Mouse (Mus musculus) spleen, adult 18-20 months (tissue): Measurements from ENCODE around the gene Fap.

Experiments used
- DNase-seq, 2 experiments: peaks; one replicate each; pipeline ENCODE4 v3.0.0; 2022; ENCODE audit warnings: mixed read lengths in 2 of 2

Gene Fap

DNA sequence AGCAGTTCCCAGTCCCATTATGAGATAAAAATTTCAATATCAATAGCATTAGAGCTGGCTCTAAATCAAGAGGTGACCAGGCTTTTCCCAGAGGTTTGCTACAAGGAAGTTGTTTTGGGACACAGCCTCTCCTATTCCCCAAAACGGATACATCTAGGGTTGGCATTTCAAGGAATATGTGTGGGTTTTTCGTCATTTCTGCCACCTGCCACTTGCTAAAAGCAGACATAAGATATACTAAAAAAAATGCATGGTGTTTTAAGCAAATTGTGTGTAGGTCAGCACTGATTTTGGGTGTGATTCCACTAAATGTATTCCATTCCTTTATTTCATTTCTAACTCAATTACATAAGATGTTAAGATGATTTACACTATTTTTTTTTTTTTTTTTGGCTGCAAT, 56.1 kb downstream of the Fap start:
- DNase-seq, result no peak

DNA sequence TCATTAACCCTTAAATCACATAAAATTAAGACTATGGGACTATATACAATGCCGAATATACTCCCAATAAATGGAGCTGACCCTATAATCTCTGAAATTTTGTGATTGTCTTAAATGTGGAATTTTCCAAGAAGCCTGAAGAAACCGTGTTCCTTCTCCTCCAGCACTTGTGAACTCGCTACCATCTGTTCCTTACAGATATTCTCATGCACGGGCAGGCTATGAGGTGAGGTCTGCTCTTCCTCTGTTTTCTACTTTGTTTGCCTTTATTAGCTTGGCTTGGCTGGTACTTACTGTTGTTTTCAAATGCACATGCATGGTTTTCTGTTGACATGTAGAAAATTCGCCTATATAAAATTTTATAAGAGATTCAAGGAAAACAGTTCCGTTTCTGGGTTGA, 59.4 kb downstream of the Fap start:
- DNase-seq, result no peak

DNA sequence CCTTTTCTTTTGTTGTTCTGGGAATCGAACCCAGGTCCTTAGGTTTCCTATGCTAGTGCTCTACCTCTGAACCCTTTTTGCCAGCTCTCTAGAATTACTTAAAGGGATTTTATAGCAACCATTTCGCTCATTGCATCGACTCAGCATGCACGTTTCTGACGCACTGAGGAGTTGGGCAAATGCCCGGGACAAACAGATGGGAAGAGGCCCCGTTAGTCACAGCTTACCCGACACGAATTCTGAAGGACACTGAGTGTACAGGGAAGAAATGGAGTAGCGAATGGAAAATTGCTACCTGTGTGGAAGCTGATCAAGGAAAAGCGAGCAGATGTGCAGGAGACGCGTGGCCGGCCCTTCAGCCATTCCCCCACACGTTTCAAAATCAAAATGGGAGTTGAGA, 60.4 kb downstream of the Fap start:
- DNase-seq, result no peak

DNA sequence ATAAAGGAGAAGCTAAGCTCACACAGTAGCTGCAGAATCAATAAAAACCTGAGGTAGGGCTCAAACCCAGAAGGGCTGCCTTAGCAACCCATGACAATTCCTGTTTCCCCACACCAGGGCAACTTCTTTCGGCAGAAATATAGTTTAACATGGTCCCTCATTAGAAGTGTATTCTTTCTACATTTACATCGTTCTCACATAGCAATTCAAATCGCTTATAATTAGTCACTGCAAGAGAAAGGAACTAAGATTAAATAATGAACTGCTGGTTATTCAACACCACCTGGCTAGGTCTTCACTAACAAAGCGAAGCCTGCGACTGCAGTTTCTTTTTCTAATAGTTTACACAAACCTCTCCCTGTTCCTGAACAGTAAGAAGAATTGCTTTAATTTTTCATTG, 66.7 kb downstream of the Fap start:
- DNase-seq, result no peak

DNA sequence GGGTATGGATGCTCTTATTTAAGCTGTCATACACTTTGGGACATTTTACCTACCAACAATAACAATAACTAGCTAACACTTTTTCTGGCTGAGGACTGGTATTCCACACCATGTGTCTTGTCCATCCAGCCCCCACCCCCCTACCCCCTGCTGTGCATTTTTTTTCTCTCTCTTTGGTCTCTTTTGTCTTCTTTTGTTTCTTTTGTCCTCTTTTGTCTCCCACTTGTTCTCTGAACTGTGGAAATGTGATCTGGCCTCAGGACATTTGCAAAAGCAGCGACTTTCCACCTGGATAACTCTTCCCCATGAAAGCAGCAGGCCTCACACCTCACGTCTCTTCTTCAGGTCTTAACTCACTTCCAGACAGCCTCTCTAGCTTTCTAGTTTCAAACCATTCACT, 67.4 kb downstream of the Fap start:
- no peak for DNase-seq

DNA sequence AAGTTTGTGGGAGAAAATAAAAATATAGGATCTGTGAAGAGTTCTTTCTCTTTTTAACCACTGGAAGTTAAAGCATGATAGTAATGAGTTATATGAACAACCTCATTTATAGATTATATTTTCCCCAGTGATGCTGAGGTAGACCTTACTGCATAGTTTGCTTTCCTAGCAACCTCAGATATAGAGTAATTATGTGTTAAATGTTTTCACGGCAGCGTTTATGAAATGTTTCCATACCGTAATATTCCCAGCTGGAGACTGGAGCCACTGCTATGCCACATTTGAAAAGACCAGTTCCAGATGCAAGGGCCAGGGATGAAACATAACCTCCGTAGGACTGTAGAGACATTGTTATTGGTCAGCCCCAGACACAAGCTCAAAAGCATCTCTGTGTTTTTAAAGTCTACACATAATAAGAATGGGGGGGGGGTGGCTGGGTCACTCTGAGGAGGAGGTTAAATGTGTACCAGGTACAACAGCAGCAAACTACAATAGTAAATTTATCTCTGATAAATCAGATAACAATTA, 69.5 kb downstream of the Fap start:
- no peak for DNase-seq

DNA sequence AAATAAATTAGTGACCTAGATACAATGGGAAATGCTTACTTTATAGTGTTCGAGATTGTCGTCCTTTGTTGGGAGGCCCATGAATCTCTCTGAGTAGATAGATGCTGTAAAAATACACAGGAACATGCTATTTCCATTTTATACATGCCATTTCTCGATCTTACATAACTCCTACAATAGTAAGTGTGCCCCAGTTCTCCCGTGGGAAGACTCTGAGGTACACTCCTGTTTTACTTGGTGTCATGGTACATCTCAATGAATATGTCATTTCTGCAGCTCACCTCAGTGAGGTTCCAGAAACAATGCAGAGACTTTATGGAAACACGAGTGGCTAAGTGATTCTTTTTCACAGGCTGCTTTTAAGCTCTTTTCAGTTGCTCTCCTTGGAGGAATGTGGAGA, 70.5 kb downstream of the Fap start:
- no peak for DNase-seq

DNA sequence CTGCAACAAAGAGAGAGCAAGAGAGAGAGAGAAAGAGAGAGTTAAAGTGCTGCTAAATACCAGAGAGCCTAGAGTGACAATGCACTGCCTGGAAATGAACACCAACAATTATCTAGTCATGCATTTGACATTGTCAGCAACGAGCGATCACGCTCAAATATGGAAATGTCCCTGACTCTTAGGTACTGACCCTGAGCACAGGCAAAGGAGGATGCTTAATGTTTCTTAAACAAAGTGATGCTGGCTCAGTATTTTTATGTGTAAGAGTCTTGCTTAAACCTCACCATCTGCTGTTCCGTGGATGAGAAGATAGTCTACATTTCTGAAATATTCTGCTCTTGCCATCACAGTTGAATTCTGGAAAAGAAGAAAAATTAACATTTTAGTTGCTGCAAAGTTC, 71.4 kb downstream of the Fap start:
- DNase-seq, result no peak

DNA sequence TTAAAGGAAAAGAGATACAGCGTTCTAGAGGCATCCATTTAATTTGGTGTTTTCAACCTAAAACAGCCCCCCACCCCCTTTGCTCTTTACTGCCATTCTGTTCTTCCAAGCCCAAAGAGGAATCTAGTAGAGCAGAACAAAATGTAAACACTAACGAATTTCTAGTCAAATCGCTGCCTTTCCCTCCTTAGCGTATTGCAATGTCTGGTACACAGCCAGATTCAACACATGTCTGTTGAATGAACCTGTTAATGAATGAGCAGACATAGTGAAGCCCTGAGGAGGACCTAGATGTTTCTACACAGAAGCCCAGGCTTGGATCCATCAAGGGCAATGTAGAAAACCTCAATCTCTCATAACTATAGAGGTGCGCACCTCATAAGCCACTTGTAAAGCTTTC, 75.1 kb downstream of the Fap start:
- no peak for DNase-seq

DNA sequence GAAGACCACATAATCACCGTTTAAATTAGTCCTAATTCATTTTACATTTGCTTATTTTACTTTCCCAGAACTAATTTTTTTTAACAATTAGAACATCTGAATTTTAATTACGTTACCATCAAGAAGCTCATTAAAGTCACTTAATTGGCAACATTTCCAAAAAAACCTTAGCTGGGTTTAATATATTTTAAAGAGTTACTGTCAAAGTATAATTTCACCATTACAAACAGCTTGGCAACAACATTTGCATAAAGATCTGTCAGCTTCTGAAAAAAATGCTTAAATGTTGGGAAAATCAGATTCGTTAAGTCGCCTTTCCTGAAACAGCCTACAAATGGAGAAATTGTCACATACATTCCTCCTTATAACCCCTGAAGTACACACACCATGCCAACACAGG, 75.8 kb downstream of the Fap start:
- DNase-seq, result no peak

DNA sequence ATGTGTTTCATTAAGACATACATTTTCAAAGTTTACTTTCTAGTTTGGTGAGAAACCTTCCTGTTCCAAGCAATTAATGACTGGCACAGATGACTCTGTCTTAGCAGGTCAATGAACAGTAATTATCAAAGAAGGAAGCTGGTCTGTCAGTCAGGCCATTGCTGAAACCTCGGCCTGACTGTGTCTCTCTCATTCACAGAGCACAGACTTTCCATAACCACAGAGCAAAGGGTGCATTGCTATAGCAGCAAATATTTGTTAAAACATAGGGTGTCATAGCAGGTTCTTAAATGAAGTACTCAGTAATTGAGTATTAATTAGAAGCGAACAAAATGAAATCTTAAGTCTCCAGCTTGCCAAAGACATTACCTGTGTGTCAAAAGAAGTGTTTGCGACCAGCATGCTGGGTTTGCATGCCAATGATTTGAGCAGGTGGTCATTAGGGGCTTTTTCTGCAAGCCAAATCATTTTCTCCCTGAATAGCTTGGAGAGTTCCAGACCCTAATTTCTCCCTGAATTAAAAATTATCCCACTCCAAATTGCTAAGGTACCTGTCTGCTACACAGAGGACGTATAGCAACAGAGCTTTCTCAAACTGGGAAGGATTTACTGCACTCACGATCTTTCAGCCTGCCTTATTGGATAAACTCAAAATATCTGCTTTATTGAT, 76.4 kb downstream of the Fap start:
- DNase-seq, result no peak

DNA sequence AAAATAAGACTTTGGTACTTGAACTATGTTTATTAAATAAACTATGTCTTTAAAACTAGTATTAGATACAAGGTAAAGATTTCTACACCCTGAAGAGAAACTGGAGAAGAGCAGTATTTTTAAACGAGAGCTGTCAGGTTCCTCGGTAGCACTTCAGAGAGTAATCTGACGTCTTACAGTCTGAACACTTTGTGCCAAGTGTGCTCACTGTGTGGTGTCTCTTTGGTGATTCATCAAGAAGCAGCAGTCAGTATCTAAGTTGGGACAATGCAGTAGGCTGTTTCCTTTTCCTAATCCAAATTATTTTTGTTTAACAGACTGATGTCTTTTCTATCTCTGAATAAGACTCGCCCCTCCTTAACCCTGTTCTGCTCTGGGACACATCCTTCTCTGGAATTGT, 78.5 kb downstream of the Fap start:
- DNase-seq, result no peak

DNA sequence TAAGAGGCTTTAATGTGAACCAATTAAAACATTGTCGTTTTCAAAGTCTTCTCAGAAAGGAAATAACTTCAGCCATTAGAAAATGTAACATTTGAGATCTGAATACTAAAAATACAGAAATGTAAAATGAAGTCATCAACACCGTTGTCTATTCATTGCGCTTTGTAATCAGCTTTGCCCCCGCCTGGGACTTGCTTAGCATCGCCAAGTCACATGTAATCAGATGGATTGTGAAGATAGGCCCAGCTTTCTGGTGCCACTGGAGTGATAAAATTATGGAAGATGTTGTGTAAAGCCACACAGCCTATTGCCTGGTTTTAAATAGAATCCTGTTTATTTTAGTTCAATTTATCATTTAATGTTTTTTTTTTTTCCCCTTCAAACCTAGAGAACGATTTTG, 84.0 kb downstream of the Fap start:
- DNase-seq, result no peak

DNA sequence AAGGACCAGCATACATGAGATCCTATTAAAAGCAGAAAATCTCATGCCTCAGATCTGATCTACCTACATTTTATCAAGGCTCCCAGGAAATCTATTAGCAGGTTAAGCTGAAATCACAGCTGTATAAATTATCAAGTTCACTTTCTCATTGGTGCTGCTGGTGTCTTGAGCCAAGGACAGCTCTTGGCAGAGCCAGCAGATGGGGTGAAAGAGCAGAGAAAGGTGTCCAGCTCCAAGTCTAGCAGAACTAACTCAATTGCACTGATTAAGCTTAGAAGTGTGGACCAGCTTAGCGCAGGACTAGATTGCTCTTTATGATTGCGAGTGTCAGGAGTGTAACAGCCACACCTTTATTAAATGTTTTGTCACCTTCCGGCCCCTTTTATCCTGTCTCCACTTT, 89.0 kb downstream of the Fap start:
- DNase-seq, result no peak

DNA sequence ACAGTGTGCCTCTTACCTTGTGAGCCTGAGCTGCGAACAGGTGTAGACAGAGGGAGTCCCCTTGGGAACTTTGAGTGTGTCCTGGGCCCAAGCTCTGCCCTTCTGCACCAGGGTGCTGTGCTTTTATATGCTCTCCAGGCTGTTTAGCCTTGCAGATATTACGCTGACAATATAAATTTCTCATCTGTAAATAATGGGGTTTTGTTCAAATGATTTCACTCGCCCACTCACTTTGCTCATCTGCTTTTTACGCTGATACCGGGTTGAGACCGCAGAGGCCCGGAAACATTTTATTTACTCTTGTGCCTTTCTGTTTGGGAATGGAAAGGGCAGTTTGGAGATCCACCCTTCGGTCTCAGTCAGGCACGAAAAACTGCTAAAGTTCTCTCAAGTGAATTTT, 90.3 kb downstream of the Fap start, which contains the start of gene Gcg:
TSS of gene Gcg (minus strand) at position 101 of the 400 bp plus-strand sequence.
- no peak for DNase-seq

DNA sequence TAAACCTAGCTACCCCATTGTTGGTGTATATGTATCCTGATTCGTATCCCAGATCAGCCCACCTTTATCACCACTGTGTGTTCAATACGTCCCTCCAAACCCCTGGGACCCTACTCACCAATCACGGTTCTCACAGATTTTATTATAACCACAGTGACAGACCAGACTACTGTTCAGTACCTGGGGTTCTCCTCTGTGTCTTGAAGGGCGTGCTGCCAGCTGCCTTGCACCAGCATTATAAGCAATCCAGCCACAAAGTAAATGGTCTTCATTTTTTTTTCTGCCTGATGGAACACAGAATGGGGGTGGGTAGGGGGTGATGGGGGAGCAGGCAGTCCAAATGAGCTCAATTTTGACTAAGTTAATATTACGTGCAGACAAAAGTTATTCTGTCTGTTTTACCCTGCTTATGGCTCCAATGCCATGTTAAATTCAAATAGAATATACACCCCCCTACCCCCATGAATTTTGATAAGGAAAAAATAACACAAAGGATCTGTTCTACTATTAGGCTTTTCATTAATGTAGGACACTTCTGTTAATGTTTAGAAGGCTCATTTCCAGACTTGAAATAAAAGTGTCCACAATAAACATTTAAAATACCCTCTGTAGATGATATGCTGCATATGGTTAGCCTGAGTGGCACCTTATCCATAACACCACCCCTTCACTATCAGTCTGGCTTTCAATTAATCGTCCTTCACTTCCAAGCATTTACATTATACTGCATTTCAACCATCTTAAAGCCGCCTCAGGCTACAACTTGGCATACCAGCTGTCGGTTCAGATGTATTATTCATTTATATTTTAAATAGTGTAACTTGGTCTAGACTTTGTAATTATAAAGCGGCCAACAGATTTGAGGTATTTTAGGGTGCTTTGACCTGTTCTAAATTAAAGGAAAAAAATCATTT, 93.3 kb downstream of the Fap start:
- no peak for DNase-seq

DNA sequence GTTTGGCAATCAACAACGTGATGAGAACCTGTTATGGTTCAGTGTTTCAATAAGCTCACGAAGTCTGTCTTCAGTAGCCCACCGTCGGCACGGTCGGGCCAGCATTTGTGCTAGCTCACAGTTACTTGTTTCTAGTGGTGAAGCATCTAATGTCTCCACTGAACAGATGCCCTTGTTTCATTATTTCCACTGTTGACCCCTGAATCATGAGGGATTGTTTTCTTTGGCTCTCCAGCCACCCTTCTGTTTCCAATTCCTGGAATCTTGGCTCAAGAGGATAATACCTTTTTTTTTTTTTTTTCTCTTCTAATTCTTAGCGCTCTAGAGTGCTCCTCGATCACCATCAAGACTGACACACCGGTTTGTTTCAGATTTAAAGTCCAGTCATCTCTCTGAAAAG, 104.3 kb downstream of the Fap start:
- no peak for DNase-seq

DNA sequence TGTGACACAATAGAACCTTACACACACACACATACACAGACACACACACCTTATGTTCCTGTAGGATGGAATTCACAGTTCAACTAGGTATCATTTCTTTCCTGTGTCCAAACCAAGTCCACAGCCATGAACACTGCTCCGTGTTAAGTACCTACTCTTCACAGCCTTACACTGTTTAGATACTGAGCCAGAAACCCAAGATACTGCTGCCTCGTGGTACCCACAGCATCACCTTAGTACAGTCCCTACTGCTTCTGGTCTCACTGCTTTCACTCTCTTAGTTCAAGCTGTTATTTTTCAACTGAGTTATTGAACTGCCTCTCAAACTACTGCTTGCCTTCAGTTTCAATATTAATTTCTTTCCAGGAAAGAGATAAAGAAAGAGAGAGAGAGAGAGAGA, 110.6 kb downstream of the Fap start:
- DNase-seq, result no peak

DNA sequence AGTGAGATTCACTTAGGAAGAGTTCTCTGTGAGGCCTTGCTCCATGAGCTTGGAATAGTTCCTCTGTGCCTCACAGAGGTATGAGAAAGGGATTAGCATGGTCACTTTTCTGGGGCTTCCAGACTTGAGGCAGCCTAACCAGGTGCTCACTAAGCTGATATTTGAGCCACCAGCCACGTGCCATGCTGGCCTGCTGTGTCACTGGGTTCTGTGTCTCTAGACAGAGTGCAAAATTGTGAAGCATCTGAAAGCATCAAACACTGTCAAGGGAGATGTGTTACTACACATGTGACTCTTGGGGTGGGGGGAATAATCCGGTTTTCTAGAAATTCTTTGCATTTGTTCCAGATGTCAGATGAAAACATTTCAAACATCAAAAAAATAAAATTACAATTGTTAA, 111.7 kb downstream of the Fap start:
- no peak for DNase-seq

DNA sequence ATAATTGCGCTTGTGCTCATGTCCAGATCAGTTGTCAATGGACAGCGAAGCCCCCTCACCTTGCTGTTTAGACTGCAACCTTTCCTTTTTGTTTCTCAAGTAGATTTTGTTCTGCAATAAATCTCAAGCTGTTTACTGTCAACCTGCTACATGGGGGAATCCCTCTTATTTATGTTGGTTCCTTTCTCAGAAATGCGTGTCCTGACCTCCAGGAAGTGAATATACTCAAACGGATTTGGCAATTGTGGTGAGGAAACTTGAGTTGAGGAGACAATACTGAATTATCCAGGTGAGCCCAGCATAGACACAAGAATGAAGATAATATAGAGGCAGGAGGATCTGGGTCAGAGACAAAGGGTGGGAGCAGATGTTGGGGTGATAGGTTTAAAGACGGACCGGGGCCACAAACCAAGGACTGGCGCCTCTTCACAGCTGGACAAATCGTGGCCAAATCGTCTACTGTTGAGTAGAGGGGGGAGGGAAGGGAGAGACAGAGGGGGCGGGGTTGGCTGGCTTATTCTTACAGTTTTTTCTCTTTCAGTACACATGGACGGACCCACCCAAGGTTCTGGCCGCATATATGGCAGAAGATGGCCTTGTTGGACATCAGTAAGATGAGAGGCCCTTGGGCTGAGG, 112.9 kb downstream of the Fap start:
- no peak for DNase-seq

DNA sequence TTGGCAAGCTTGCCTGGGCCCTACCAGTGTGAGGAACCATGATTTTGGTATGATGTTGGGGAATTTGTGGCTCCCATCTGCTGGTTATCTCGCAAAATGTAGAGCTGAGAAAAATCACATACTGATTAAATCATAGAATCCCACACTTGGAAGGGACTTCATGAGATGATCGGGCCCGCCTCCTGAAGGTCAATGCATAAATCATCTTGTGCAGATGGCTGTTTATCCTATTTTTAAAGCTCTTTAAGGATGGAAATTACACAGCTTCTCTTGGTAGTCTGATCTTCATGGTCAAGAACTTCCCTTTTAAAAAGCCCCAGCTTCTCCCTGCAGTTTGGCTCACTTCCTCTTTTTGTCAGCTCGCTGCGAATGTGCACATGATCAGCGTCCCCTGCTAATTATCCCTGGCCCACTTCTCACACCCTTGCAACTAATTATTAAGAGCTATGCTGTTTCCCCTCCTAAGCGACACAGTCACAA, 113.6 kb downstream of the Fap start:
- DNase-seq, result peak; percentile 33 to 38

DNA sequence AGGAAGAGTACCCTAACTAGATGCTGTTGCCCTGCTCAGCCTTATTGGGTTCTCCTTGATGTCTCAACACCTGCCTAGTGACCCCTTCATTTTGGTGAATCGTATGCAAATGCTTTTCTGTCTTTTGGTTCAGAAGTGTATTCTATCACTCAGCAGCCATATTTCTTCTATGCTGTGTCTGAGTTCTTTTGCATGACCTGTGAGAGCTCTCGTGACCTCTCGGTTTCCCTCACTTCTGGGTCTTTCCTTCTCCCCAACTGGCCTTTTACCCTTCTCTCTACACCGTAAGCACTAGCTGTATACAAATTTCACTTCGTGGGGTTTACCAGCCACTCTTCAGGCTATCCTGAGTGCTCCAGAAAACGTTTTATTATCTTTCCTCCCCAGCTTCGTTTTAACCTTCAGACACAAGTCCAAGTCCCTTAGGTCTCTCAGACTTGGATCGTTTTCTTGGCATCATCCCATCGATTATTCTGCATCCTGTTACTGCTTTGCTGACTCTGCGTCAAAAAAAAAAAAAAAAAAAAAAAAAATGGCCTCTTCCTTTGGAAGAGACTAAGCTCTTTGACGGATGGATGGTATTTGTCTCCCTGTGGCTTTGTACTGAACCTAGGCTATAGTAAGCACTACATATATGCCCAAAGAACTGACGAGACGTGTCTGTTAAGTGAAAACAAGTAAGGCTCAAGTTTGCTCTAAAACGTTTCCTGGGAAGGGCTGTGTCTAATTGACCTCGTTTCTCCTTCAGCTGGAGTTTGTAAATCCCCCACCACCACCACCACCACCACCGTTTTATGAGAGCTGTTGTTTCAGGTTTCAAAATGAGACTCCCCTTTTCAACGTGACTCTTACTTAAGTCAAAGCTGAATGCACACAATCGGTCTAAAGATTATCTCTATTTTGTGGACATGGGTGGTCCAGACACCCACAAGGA, 114.4 kb downstream of the Fap start:
- no peak for DNase-seq
